Mouse (Mus musculus) cortical plate, adult 2 months (tissue): ENCODE data around the gene Wap.

Source experiments
- CTCF ChIP-seq: fragments of 200-500 bp; IDR thresholded peaks from 2 replicates; pipeline ENCODE4 v1.5.1; 2011; ENCODE audit warnings: mild to moderate bottlenecking, control low read depth, low read length; ENCODE audit not compliant: insufficient read depth; ENCODE audit errors: extremely low read depth
- POLR2A ChIP-seq: fragments of 200-500 bp; IDR thresholded peaks from 2 replicates; pipeline ENCODE4 v1.6.1; 2011; ENCODE audit warnings: mild to moderate bottlenecking, low read length, control low read depth; ENCODE audit not compliant: insufficient read depth; ENCODE audit errors: extremely low read depth

- TF ChIP-seq CTCF (no peak), POLR2A (no peak)
Observed at GRCm38 (mm10) chr11:6669041-6669440, 30.6 kb upstream of the Wap start.
